Mouse (Mus musculus) G1E-ER4 (cell line): ENCODE results near the gene Muc3. TPM values are rescaled to one million over a fixed set of nuclear protein-coding genes. Genes with fewer than 3 reads are reported as not detected.

Source experiments
- GATA1 ChIP-seq: IDR thresholded peaks from one replicate; pipeline ENCODE4 v1.8.0; 2012; ENCODE audit warnings: low read length, inconsistent platforms
- polyA plus RNA-seq: library from polyadenylated mRNA; stranded (reverse); fragments of >175 nt; gene quantifications from 2 replicates; pipeline ENCODE4 v1.2.3, GENCODE M21; 2012

The Muc3 gene
- polyA plus RNA-seq, 1 experiment: not detected

- no peak for TF ChIP-seq GATA1
Measured at GRCm38 (mm10) chr5:137108111-137108510, 41.0 kb downstream of the Muc3 start.

- no peak for TF ChIP-seq GATA1
Measured at GRCm38 (mm10) chr5:137107670-137108069, 41.5 kb downstream of the Muc3 start.

GRCm38 (mm10) chr5:137107024-137107423, 42.1 kb downstream of the Muc3 start:
- TF ChIP-seq GATA1: no peak

GRCm38 (mm10) chr5:137106434-137106833, 42.7 kb downstream of the Muc3 start:
- no peak for TF ChIP-seq GATA1

- no peak for TF ChIP-seq GATA1
Measured at GRCm38 (mm10) chr5:137103969-137104368, 45.2 kb downstream of the Muc3 start.

GRCm38 (mm10) chr5:137102575-137103522, 46.3 kb downstream of the Muc3 start:
- TF ChIP-seq GATA1: no peak

GRCm38 (mm10) chr5:137102078-137102477, 47.0 kb downstream of the Muc3 start:
- no peak for TF ChIP-seq GATA1

GRCm38 (mm10) chr5:137100660-137101059, 48.5 kb downstream of the Muc3 start:
- TF ChIP-seq GATA1: no peak

GRCm38 (mm10) chr5:137098418-137098817, 50.7 kb downstream of the Muc3 start:
- TF ChIP-seq GATA1: peak; percentile 89

- no peak for TF ChIP-seq GATA1
Measured at GRCm38 (mm10) chr5:137096037-137096436, 53.1 kb downstream of the Muc3 start.

GRCm38 (mm10) chr5:137095135-137095534, 54.0 kb downstream of the Muc3 start:
- TF ChIP-seq GATA1: no peak

GRCm38 (mm10) chr5:137093720-137094119, 55.4 kb downstream of the Muc3 start:
- no peak for TF ChIP-seq GATA1

- TF ChIP-seq GATA1: no peak
Measured at GRCm38 (mm10) chr5:137091560-137091959, 57.6 kb downstream of the Muc3 start.

- TF ChIP-seq GATA1: no peak
Measured at GRCm38 (mm10) chr5:137090870-137091269, 58.3 kb downstream of the Muc3 start.

- no peak for TF ChIP-seq GATA1
Measured at GRCm38 (mm10) chr5:137087410-137087809, 61.7 kb downstream of the Muc3 start.

GRCm38 (mm10) chr5:137085731-137086130, 63.4 kb downstream of the Muc3 start:
- no peak for TF ChIP-seq GATA1

GRCm38 (mm10) chr5:137085021-137085420, 64.1 kb downstream of the Muc3 start:
- no peak for TF ChIP-seq GATA1

Other genes with a start within 250 kb of the Muc3 start
- gene Ift22, start 241.2 kb downstream of the Muc3 start, polyA plus RNA-seq: 4.9 and 6.1 TPM in 2 replicates
- gene Fis1, start 196.0 kb downstream of the Muc3 start, polyA plus RNA-seq: 472 and 602 TPM in 2 replicates
- gene Cldn15, start 182.7 kb downstream of the Muc3 start, polyA plus RNA-seq: 0.14 TPM in 1 of 2 replicates, not detected in the other
- gene Plod3, start 162.3 kb downstream of the Muc3 start, polyA plus RNA-seq: 39.4 and 45.4 TPM in 2 replicates
- 236 and 308 TPM in 2 replicates for gene Znhit1, start 161.3 kb downstream of the Muc3 start, polyA plus RNA-seq
- 0.65 TPM in 2 replicates for gene Vgf, start 122.9 kb downstream of the Muc3 start, polyA plus RNA-seq
- 206 and 279 TPM in 2 replicates for gene Ap1s1, start 103.2 kb downstream of the Muc3 start, polyA plus RNA-seq
- gene Serpine1, start 77.1 kb downstream of the Muc3 start, polyA plus RNA-seq: 3.2 and 3.3 TPM in 2 replicates
- gene Trim56, start 33.1 kb downstream of the Muc3 start, polyA plus RNA-seq: 23.7 and 28.2 TPM in 2 replicates
- not detected in 2 replicates for gene Muc3a, start 63.1 kb upstream of the Muc3 start, polyA plus RNA-seq
- gene Ache, start 138.2 kb upstream of the Muc3 start, polyA plus RNA-seq: 18.7 and 23.1 TPM in 2 replicates
- gene Ufsp1, start 145.3 kb upstream of the Muc3 start, polyA plus RNA-seq: 23.1 and 24.9 TPM in 2 replicates
- 407 and 412 TPM in 2 replicates for gene Srrt, start 158.4 kb upstream of the Muc3 start, polyA plus RNA-seq
- 44.6 and 59.3 TPM in 2 replicates for gene Trip6, start 165.1 kb upstream of the Muc3 start, polyA plus RNA-seq
- gene Slc12a9, start 184.3 kb upstream of the Muc3 start, polyA plus RNA-seq: 0.44 and 0.82 TPM in 2 replicates
- not detected in 2 replicates for gene Ephb4, start 200.8 kb upstream of the Muc3 start, polyA plus RNA-seq